Mouse (Mus musculus): ENCODE data around the gene Lpin1.

The Lpin1 gene

GRCm38 (mm10) chr12:16571278-16571677, 39.5 kb downstream of the Lpin1 start:
- peak; percentile 32 for DNase-seq (ENCODE audit: low read depth, low spot score)

GRCm38 (mm10) chr12:16570371-16571060, 40.2 kb downstream of the Lpin1 start:
- peak; percentile 81 for DNase-seq (ENCODE audit: low read depth, low spot score)

GRCm38 (mm10) chr12:16568936-16569650, 41.7 kb downstream of the Lpin1 start:
- DNase-seq (ENCODE audit: low read depth, low spot score), result no peak

GRCm38 (mm10) chr12:16568496-16568895, 42.3 kb downstream of the Lpin1 start:
- peak; percentile 73 for DNase-seq (ENCODE audit: low read depth, low spot score)

- peak; percentile 62 for DNase-seq (ENCODE audit: low read depth, low spot score)
Measured at GRCm38 (mm10) chr12:16568090-16568489, 42.7 kb downstream of the Lpin1 start.

- DNase-seq (ENCODE audit: low read depth, low spot score), result peak; percentile 20
Measured at GRCm38 (mm10) chr12:16563427-16563826, 47.3 kb downstream of the Lpin1 start.

- no peak for DNase-seq (ENCODE audit: low read depth, low spot score)
Measured at GRCm38 (mm10) chr12:16562647-16563046, 48.1 kb downstream of the Lpin1 start.

- DNase-seq (ENCODE audit: low read depth, low spot score), result no peak
Measured at GRCm38 (mm10) chr12:16562181-16562580, 48.6 kb downstream of the Lpin1 start.

GRCm38 (mm10) chr12:16557271-16557670, 53.5 kb downstream of the Lpin1 start:
- no peak for DNase-seq (ENCODE audit: low read depth, low spot score)

GRCm38 (mm10) chr12:16554171-16554570, 56.6 kb downstream of the Lpin1 start:
- no peak for DNase-seq (ENCODE audit: low read depth, low spot score)

GRCm38 (mm10) chr12:16552108-16552771, 58.5 kb downstream of the Lpin1 start:
- DNase-seq (ENCODE audit: low read depth, low spot score), result no peak

- no peak for DNase-seq (ENCODE audit: low read depth, low spot score)
Measured at GRCm38 (mm10) chr12:16550983-16551454, 59.7 kb downstream of the Lpin1 start.

GRCm38 (mm10) chr12:16548824-16549375, 61.9 kb downstream of the Lpin1 start:
- DNase-seq (ENCODE audit: low read depth, low spot score), result no peak

- no peak for DNase-seq (ENCODE audit: low read depth, low spot score)
Measured at GRCm38 (mm10) chr12:16541606-16542005, 69.2 kb downstream of the Lpin1 start.

- DNase-seq (ENCODE audit: low read depth, low spot score), result no peak
Measured at GRCm38 (mm10) chr12:16540712-16541111, 70.1 kb downstream of the Lpin1 start.

- DNase-seq (ENCODE audit: low read depth, low spot score), result no peak
Measured at GRCm38 (mm10) chr12:16539965-16540661, 70.7 kb downstream of the Lpin1 start.

- DNase-seq (ENCODE audit: low read depth, low spot score), result peak; percentile 55
Measured at GRCm38 (mm10) chr12:16533331-16533828, 77.4 kb downstream of the Lpin1 start.

GRCm38 (mm10) chr12:16532860-16533230, 77.9 kb downstream of the Lpin1 start:
- no peak for DNase-seq (ENCODE audit: low read depth, low spot score)

GRCm38 (mm10) chr12:16531956-16532859, 78.6 kb downstream of the Lpin1 start:
- no peak for DNase-seq (ENCODE audit: low read depth, low spot score)

- no peak for DNase-seq (ENCODE audit: low read depth, low spot score)
Measured at GRCm38 (mm10) chr12:16528650-16529049, 82.1 kb downstream of the Lpin1 start.
